Mouse (Mus musculus) right cerebral cortex, postnatal 4 days (tissue): Measurements from ENCODE around the gene Uvrag.
"Not testable (repeated sequence)": the region's sequence is repeated elsewhere in the genome, so short reads cannot be mapped to it uniquely, and the experiment has no call there.

Source experiments
- DNase-seq: peaks from one replicate; pipeline ENCODE4 v3.0.0-alpha.2; 2022

Uvrag gene

GRCm38 (mm10) chr7:99091915-99092645 is 48.9 kb downstream of the Uvrag start:
- no peak for DNase-seq

GRCm38 (mm10) chr7:99089716-99090115 is 51.2 kb downstream of the Uvrag start:
- no peak for DNase-seq

- no peak for DNase-seq
Observed at GRCm38 (mm10) chr7:99088576-99089346, 52.2 kb downstream of the Uvrag start.

- no peak for DNase-seq
Observed at GRCm38 (mm10) chr7:99087581-99087980, 53.4 kb downstream of the Uvrag start.

GRCm38 (mm10) chr7:99086646-99087443 is 54.1 kb downstream of the Uvrag start:
- no peak for DNase-seq

GRCm38 (mm10) chr7:99085249-99085648 is 55.7 kb downstream of the Uvrag start:
- no peak for DNase-seq

- peak; percentile 87 for DNase-seq
Observed at GRCm38 (mm10) chr7:99079522-99079921, 61.4 kb downstream of the Uvrag start.

- DNase-seq = no peak
Observed at GRCm38 (mm10) chr7:99078805-99079204, 62.1 kb downstream of the Uvrag start.

GRCm38 (mm10) chr7:99077234-99077633 is 63.7 kb downstream of the Uvrag start:
- DNase-seq = no peak

GRCm38 (mm10) chr7:99075101-99075500 is 65.8 kb downstream of the Uvrag start:
- DNase-seq = no peak

GRCm38 (mm10) chr7:99073734-99074372 is 67.1 kb downstream of the Uvrag start:
- DNase-seq = peak; percentile 41

- DNase-seq = no peak
Observed at GRCm38 (mm10) chr7:99067710-99068109, 73.2 kb downstream of the Uvrag start.

- DNase-seq = no peak
Observed at GRCm38 (mm10) chr7:99065920-99066319, 75.0 kb downstream of the Uvrag start.

- DNase-seq = no peak
Observed at GRCm38 (mm10) chr7:99065391-99065831, 75.5 kb downstream of the Uvrag start.

GRCm38 (mm10) chr7:99064795-99065194 is 76.1 kb downstream of the Uvrag start:
- DNase-seq = no peak

GRCm38 (mm10) chr7:99062263-99062662 is 78.7 kb downstream of the Uvrag start:
- not testable (repeated sequence) for DNase-seq

- DNase-seq = no peak
Observed at GRCm38 (mm10) chr7:99061056-99061680, 79.8 kb downstream of the Uvrag start.

- no peak for DNase-seq
Observed at GRCm38 (mm10) chr7:99060476-99060875, 80.5 kb downstream of the Uvrag start.

GRCm38 (mm10) chr7:99059934-99060333 is 81.0 kb downstream of the Uvrag start:
- DNase-seq = no peak

- no peak for DNase-seq
Observed at GRCm38 (mm10) chr7:99057053-99057630, 83.8 kb downstream of the Uvrag start.

GRCm38 (mm10) chr7:99053626-99054025 is 87.3 kb downstream of the Uvrag start:
- DNase-seq = no peak
